ENCODE assay signal across 8 mouse cellular contexts in the genomic region with DNA sequence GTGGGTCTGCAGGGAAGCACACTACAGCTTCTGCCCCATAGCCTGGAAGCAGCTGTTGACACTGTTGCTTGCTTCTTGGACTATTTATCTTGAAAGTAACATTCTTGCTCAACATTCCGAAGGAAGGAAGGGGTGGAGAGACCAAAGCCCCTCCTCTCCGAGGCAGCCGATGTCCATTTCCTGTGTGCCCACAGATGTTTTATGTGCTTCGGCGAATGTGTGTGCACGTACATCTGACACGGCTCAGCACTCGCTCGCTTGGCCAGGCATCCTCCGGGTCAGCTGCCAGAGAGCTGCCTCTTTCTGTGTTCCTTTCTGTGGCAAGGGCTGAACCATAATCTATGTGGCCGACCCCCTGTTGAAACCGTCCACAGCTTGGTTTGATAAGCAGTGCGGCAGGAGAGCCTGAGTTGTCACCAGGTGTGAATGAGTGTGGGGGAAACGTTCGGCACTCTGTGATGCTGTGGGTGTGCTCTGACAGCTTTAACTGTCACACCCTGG. TPM values are rescaled to one million over a fixed set of nuclear protein-coding genes. Genes with fewer than 3 reads are reported as not detected.
A peak's percentile ranks its signal among the peaks of the same experiment; 100 is the strongest.
DNase-seq lines count a peak whose midpoint lies in the region; ATAC-seq and TF ChIP-seq lines count a peak whose summit lies in the region.

No protein-coding gene starts in this region.

- H3K27me3 ChIP-seq in embryonic facial prominence, embryonic 15.5 days = no peaks in the 10 kb centered on the region
- H3K27me3 ChIP-seq in lung, embryonic 14.5 days (ENCODE audit: insufficient read depth, low read length) = no peaks in the 10 kb centered on the region

- H3K9me3 ChIP-seq in embryonic facial prominence, embryonic 15.5 days (replicated peaks) = no peaks in the 10 kb centered on the region
- no peaks in the 10 kb centered on the region for H3K9me3 ChIP-seq in lung, embryonic 14.5 days (ENCODE audit: low read depth, low read length)

- ATAC-seq in embryonic facial prominence, embryonic 15.5 days (ENCODE audit: insufficient number of reproducible peaks, low FRiP score, low TSS enrichment, low read depth) = no peak
- peak; percentile 81 for ATAC-seq in lung, embryonic 14.5 days (ENCODE audit: insufficient read depth)
- no peak for ATAC-seq in cerebellum, adult (ENCODE audit: insufficient number of reproducible peaks, low FRiP score, low TSS enrichment)

- no peak for TF ChIP-seq CTCF in lung, embryonic 14.5 days (IDR thresholded peaks at IDR 0.05; ENCODE audit: low read depth)

- 0 out of 2 replicates have a peak overlapping the region, but pooled peaks have one; percentile 6 for H3K4me2 ChIP-seq in embryonic facial prominence, embryonic 15.5 days (replicated peaks)
- peak overlapping the region; percentile 53 for H3K4me2 ChIP-seq in lung, embryonic 14.5 days

- H3K4me1 ChIP-seq in embryonic facial prominence, embryonic 15.5 days = peaks cover 46% of the 10 kb centered on the region
- peaks cover 54% of the 10 kb centered on the region for H3K4me1 ChIP-seq in lung, embryonic 14.5 days (ENCODE audit: insufficient read depth)

- H3K27ac ChIP-seq in embryonic facial prominence, embryonic 15.5 days (replicated peaks) = peak overlapping the region; percentile 58; the same call in 1 of the 2 replicates
- peak overlapping the region; percentile 92 for H3K27ac ChIP-seq in lung, embryonic 14.5 days (ENCODE audit: low read depth)

- no peak overlapping the region for H3K4me3 ChIP-seq in embryonic facial prominence, embryonic 15.5 days (replicated peaks)
- H3K4me3 ChIP-seq in lung, embryonic 14.5 days (ENCODE audit: low read depth, low read length) = no peak overlapping the region

- H3K9ac ChIP-seq in embryonic facial prominence, embryonic 15.5 days = no peak overlapping the region
- no peak overlapping the region for H3K9ac ChIP-seq in lung, embryonic 14.5 days

- DNase-seq in T-cell, adult 2 months (ENCODE audit: low spot score) = peak; percentile 39
- peak; percentile 39 for DNase-seq in kidney, adult 18-20 months
- peak; percentile 90 for DNase-seq in lung, embryonic 14.5 days
- DNase-seq in thymus, adult 18-20 months = peak; percentile 44 to 58
- DNase-seq in gastrocnemius, postnatal 25 days = no peak
- DNase-seq in Muller cell, postnatal 12 days (ENCODE audit: inconsistent ontology term) = no peak

- H3K36me3 ChIP-seq in embryonic facial prominence, embryonic 15.5 days = no peaks in the 10 kb centered on the region
- H3K36me3 ChIP-seq in lung, embryonic 14.5 days (ENCODE audit: insufficient read depth) = no peaks in the 10 kb centered on the region

- WGBS in embryonic facial prominence, embryonic 15.5 days = 39% methylated on average over 15 of the region's 15 CpGs
- 17% methylated on average over 15 of the region's 15 CpGs for WGBS in lung, embryonic 14.5 days

RNA-seq across cellular contexts. Expression of gene Fam222a, which starts 27.0 kb away (rescaled TPM):
- 1.5 and 1.9 TPM in 2 replicates for polyA plus RNA-seq in embryonic facial prominence, embryonic 15.5 days (2015; fragmentation: Nextera tagmentation; extraction: Ambion mirVana)
- polyA plus RNA-seq in lung, embryonic 14.5 days (2014; fragmentation: Nextera tagmentation; extraction: Ambion mirVana) = 2.3 and 2.5 TPM in 2 replicates
- under 1 TPM; 0.29 to 0.54 TPM for total RNA-seq in gastrocnemius, postnatal 25 days (2021)

Comparison
In these comparisons a context has a peak if more than half of its experiments do, and no peak if none do; other contexts are left out.
1. DNase-seq: peak in T-cell, adult 2 months (single experiment), kidney, adult 18-20 months (single experiment), lung, embryonic 14.5 days (single experiment) and thymus, adult 18-20 months (2 of 2); none in gastrocnemius, postnatal 25 days (single experiment) and Muller cell, postnatal 12 days (single experiment).